Mouse (Mus musculus): ENCODE measurements around the gene Med15. TPM values are rescaled to one million over a fixed set of nuclear protein-coding genes. Genes with fewer than 3 reads are reported as not detected.
"Not testable (repeated sequence)": the region's sequence is repeated elsewhere in the genome, so short reads cannot be mapped to it uniquely, and the experiment has no call there.

The Med15 gene
- total RNA-seq, 1 experiment from 2014 or later: 63.1 TPM

GRCm38 (mm10) chr16:17633481-17634181 is 99.1 kb downstream of the Med15 start:
- no peak for ATAC-seq (ENCODE audit: extremely low read depth, insufficient number of reproducible peaks, low FRiP score, poor library complexity, severe bottlenecking)

GRCm38 (mm10) chr16:17632580-17632979 is 100.1 kb downstream of the Med15 start:
- ATAC-seq (ENCODE audit: extremely low read depth, insufficient number of reproducible peaks, low FRiP score, poor library complexity, severe bottlenecking): no peak

DNA sequence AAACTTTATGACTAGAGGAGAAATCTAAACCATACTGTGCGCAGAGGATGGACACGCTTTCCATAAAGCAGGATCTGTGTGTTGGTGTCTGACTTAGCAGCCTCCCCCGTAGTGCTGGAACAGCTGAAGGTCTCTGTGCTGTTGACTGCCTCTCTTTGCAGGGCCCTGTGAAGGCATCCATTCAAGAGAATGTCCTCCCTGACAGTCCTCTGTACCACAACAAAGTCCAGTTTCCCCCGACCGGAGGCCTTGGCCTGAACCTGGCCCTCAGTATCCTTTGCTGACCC is 106.5 kb downstream of the Med15 start:
- ATAC-seq (ENCODE audit: extremely low read depth, insufficient number of reproducible peaks, low FRiP score, poor library complexity, severe bottlenecking): no peak

DNA sequence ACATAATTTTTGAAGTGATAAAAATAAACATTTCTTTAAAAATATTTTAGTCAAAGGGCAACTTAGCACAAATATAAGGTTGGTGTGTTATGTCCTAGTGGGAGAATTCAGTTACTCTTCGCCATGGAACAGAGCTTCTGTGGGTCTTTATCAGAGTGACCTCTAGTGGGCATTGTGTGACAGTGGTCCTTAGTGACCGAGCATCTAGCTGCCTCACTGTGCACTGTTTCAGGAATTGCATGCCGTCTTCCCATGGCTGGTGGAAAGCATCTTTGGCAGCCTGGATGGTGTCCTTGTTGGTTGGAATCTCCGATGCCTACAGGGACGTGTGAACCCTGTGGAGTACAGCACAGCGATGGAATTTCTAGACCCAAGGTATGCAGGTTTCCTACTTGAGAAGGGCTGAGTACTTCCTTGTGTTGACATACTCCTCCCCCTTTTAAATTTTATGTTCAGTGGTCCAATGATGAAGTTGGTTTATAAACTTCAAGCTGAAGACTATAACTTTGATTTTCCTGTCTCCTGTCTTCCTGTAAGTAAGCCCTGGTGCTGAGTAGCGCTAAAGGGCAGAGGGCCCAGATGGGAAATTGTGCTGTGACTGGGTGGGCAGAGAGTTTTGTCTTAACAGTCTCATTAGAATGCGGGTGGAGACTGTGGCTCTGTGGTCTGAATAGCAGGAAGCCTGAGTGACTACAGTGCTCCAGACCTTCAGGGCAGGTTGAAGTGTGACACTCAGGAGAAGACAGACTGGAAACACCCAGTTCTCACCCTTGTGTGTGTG is 107.0 kb downstream of the Med15 start:
- no peak for ATAC-seq (ENCODE audit: extremely low read depth, insufficient number of reproducible peaks, low FRiP score, poor library complexity, severe bottlenecking)

DNA sequence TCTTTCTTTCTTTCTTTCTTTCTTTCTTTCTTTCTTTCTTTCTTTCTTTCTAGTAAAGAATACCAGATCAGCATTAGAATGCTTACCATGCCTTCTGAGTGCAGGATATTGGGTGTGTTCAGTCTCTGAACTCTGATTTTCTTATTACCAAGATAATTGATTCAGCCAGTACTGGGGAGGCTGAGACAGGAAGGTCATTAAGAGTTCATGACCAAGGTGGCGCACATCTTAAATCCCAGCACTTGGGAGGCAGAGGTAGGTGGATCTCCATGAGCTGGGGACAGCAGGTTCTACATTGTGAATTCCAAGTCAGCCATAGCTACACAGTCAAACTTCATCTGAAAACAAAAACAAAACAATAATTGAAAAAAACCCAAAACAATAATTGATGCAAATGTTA is 110.8 kb downstream of the Med15 start:
- ATAC-seq (ENCODE audit: extremely low read depth, insufficient number of reproducible peaks, low FRiP score, poor library complexity, severe bottlenecking): no peak

DNA sequence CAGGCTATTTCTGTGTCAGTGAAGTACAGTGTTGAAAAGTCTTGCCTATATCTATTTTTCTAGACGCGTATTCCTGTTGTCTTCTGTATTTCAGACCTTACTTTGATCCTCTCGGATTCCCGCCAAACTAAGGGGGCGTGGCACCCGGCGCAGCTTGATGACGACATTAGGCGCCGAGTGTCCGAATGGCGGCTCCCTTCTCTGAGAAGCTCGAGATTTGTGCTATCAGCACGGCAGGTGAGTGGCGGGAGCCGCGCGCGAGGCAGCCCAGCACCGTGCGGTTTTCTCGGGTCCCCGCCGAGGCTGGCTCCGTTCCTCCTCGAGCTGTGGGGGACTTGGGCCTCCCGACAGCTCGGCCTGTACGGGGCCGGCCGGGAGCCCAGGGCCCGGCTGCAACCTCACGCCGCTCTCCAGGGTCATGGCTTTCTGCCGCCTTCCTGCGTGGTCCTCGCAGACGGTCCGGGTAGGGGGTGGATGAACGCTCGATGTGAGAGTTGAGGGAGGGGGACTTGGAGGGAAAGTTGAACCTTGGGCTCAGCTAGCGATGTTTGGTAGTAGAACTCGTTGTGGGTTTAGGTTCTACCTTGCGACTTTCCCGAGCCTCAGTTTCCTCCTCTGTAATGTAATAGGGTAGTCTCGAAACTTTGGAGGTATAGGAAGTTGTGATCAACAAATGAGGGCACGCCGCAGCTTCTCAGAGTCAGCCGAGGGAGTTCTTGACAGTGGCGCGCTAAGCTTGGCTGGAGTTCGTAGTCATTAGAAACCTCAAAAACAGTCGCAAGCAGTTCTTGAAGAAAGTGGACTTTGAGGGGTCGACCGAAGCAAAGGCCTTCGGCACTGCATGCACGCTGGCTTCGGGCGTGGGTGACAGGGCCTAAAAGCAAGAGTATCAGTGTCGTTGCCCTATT is 113.2 kb downstream of the Med15 start, which contains the start of gene Smpd4:
Gene Smpd4, plus strand, starts transcription at position 157 of the 908 bp plus-strand sequence.
- ATAC-seq (ENCODE audit: extremely low read depth, insufficient number of reproducible peaks, low FRiP score, poor library complexity, severe bottlenecking): peak; percentile 68

GRCm38 (mm10) chr16:17617922-17618565 is 114.6 kb downstream of the Med15 start:
- ATAC-seq (ENCODE audit: extremely low read depth, insufficient number of reproducible peaks, low FRiP score, poor library complexity, severe bottlenecking): peak; percentile 59

- no peak for ATAC-seq (ENCODE audit: extremely low read depth, insufficient number of reproducible peaks, low FRiP score, poor library complexity, severe bottlenecking)
Measured at GRCm38 (mm10) chr16:17616212-17616611, 116.5 kb downstream of the Med15 start.

- ATAC-seq (ENCODE audit: extremely low read depth, insufficient number of reproducible peaks, low FRiP score, poor library complexity, severe bottlenecking): not testable (repeated sequence)
Measured at GRCm38 (mm10) chr16:17614740-17615139, 118.0 kb downstream of the Med15 start.

GRCm38 (mm10) chr16:17611383-17611782 is 121.3 kb downstream of the Med15 start:
- ATAC-seq (ENCODE audit: extremely low read depth, insufficient number of reproducible peaks, low FRiP score, poor library complexity, severe bottlenecking): no peak

GRCm38 (mm10) chr16:17605684-17606083 is 127.0 kb downstream of the Med15 start:
- no peak for ATAC-seq (ENCODE audit: extremely low read depth, insufficient number of reproducible peaks, low FRiP score, poor library complexity, severe bottlenecking)

GRCm38 (mm10) chr16:17604941-17605340 is 127.8 kb downstream of the Med15 start:
- ATAC-seq (ENCODE audit: extremely low read depth, insufficient number of reproducible peaks, low FRiP score, poor library complexity, severe bottlenecking): no peak

Other genes with a start within 250 kb of the Med15 start
- gene Aifm3, start 243.3 kb downstream of the Med15 start, total RNA-seq (2017): 0.37 TPM in 1 of 2 replicates, not detected in the other
- gene Lztr1, start 224.2 kb downstream of the Med15 start, total RNA-seq (2017): 33.9 and 42.1 TPM in 2 replicates
- gene Thap7, start 201.8 kb downstream of the Med15 start, total RNA-seq (2017): 32.9 and 34.0 TPM in 2 replicates
- not detected in 2 replicates for gene Lrrc74b, start 171.6 kb downstream of the Med15 start, total RNA-seq (2017)
- not detected in 2 replicates for gene P2rx6, start 171.0 kb downstream of the Med15 start, total RNA-seq (2017)
- gene Slc7a4, start 149.7 kb downstream of the Med15 start, total RNA-seq (2017): 0.35 TPM in 1 of 2 replicates, not detected in the other
- gene Smpd4, start 113.5 kb downstream of the Med15 start, total RNA-seq (2017): 11.6 and 12.8 TPM in 2 replicates
- gene Ccdc74a, start 86.4 kb downstream of the Med15 start, total RNA-seq (2017): not detected in 2 replicates
- gene Klhl22, start 26.7 kb upstream of the Med15 start, total RNA-seq (2017): 8.6 and 10.5 TPM in 2 replicates
- gene Scarf2, start 64.4 kb upstream of the Med15 start, total RNA-seq (2017): not detected in 2 replicates
- gene B830017H08Rik, start 100.2 kb upstream of the Med15 start, total RNA-seq (2017): not detected in 2 replicates
- gene Car15, start 105.5 kb upstream of the Med15 start, total RNA-seq (2017): 8.8 and 12.9 TPM in 2 replicates
- 2.8 and 3.9 TPM in 2 replicates for gene Gm20518, start 158.8 kb upstream of the Med15 start, total RNA-seq (2017)
- not detected in 2 replicates for gene Tssk1, start 161.3 kb upstream of the Med15 start, total RNA-seq (2017)
- gene Dgcr2, start 165.7 kb upstream of the Med15 start, total RNA-seq (2017): 40.7 and 57.5 TPM in 2 replicates
- gene Tssk2, start 165.7 kb upstream of the Med15 start, total RNA-seq (2017): not detected in 2 replicates
- gene Ess2, start 178.5 kb upstream of the Med15 start, total RNA-seq (2017): 39.7 and 52.4 TPM in 2 replicates
- gene Gsc2, start 182.2 kb upstream of the Med15 start, total RNA-seq (2017): not detected in 2 replicates
- 18.0 and 20.4 TPM in 2 replicates for gene Slc25a1, start 195.3 kb upstream of the Med15 start, total RNA-seq (2017)
- gene Vpreb2, start 247.5 kb upstream of the Med15 start, total RNA-seq (2017): not detected in 2 replicates

Measured in neutrophil, adult 5-6 weeks (primary cell).